Mouse (Mus musculus) hindbrain, embryonic 15.5 days (tissue): ENCODE data around the gene Klhl3. TPM values are rescaled to one million over a fixed set of nuclear protein-coding genes. Genes with fewer than 3 reads are reported as not detected.

ENCODE experiments used
- ATAC-seq: fragments of 200-750 bp; cut with Nextera tagmentation; 2 replicates; pipeline ENCODE4 v1.8.0; 2017; ENCODE audit warnings: low read depth, moderate number of reproducible peaks, moderate TSS enrichment; ENCODE audit not compliant: low FRiP score
- H3K27ac ChIP-seq: fragments of 300-500 bp; sonication (generic); replicated peaks from 2 replicates; pipeline ENCODE4 v1.5.1; 2015; ENCODE audit warnings: mild to moderate bottlenecking, inconsistent platforms
- H3K27me3 ChIP-seq: fragments of 300-500 bp; sonication (generic); 2 replicates; pipeline ENCODE4 v1.6.1; 2015; ENCODE audit warnings: control low read depth, inconsistent platforms
- H3K36me3 ChIP-seq: fragments of 300-500 bp; sonication (generic); 2 replicates; pipeline ENCODE4 v1.6.1; 2015; ENCODE audit warnings: control low read depth, inconsistent platforms
- H3K4me1 ChIP-seq: fragments of 300-500 bp; sonication (generic); replicated peaks from 2 replicates; pipeline ENCODE4 v1.6.1; 2015; ENCODE audit warnings: control low read depth, inconsistent platforms
- H3K4me2 ChIP-seq: fragments of 300-500 bp; sonication (generic); 2 replicates; pipeline ENCODE4 v1.6.1; 2015; ENCODE audit warnings: moderate library complexity, mild to moderate bottlenecking, inconsistent platforms
- H3K4me3 ChIP-seq: fragments of 300-500 bp; sonication (generic); 2 replicates; pipeline ENCODE4 v1.5.1; 2015; ENCODE audit warnings: mild to moderate bottlenecking, inconsistent platforms
- H3K9ac ChIP-seq: fragments of 300-500 bp; sonication (generic); 2 replicates; pipeline ENCODE4 v1.6.1; 2015; ENCODE audit warnings: inconsistent platforms
- H3K9me3 ChIP-seq: fragments of 300-500 bp; sonication (generic); 2 replicates; pipeline ENCODE4 v1.6.1; 2016; ENCODE audit warnings: control low read depth, inconsistent platforms
- WGBS: fragments of 180-500 bp; shearing (Covaris S2); methylation state at CpG from one replicate; pipeline ENCODE4 v1.1.7; 2015; 5-methylcytosine and 5-hydroxymethylcytosine counted together
- polyA plus RNA-seq: library from polyadenylated mRNA; unstranded; fragments of >200 nt; fragmentation: Nextera tagmentation; extraction: Ambion mirVana; gene quantifications from 2 replicates; pipeline ENCODE4 v1.2.1, GENCODE M21; 2015

Klhl3 gene
- polyA plus RNA-seq, 1 experiment from 2014 or later, result 14.0 TPM

GRCm38 (mm10) chr13:58056618-58057017, 56.8 kb downstream of the Klhl3 start:
- Histone ChIP-seq H3K9ac (no peak overlapping the region), H3K27ac (no peak overlapping the region), H3K4me2 (no peak overlapping the region), H3K4me3 (no peak overlapping the region), H3K4me1 (peaks cover 18% of the 10 kb centered on the region), H3K36me3 (peaks cover 9% of the 10 kb centered on the region; the same call in 1 of the 2 replicates), H3K9me3 (no peaks in the 10 kb centered on the region), H3K27me3 (no peaks in the 10 kb centered on the region)
- no peak for ATAC-seq
- WGBS, result 86% methylated on average over 4 of the region's 4 CpGs

DNA sequence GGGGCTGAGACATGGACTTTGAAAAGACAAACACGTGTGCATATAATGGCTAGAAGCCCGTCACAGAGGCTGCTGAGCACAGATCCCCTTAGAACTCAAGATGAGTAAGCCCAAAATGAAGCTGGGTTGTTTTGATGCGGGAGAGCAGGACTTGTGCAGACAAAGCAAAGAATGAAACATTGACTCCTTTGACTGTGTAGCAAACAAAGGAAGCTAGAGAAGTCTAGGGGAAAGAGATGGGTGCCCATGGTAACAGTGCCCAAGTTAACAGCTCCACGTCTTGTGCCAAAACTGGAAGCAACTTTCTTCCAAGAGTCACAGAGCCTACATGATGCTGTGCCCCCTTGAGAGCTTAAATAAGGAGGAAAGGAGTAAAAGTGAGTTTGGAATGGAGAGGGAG, 59.8 kb downstream of the Klhl3 start:
- no peaks in the 10 kb centered on the region for H3K27me3 ChIP-seq
- no peaks in the 10 kb centered on the region for H3K9me3 ChIP-seq
- peaks cover 13% of the 10 kb centered on the region for H3K4me1 ChIP-seq
- no peak overlapping the region for H3K27ac ChIP-seq
- no peak overlapping the region for H3K9ac ChIP-seq
- H3K4me3 ChIP-seq, result no peak overlapping the region
- H3K4me2 ChIP-seq, result no peak overlapping the region
- 59% methylated on average over 4 of the region's 4 CpGs for WGBS
- peaks cover 7% of the 10 kb centered on the region; the same call in 1 of the 2 replicates for H3K36me3 ChIP-seq
- ATAC-seq, result no peak

DNA sequence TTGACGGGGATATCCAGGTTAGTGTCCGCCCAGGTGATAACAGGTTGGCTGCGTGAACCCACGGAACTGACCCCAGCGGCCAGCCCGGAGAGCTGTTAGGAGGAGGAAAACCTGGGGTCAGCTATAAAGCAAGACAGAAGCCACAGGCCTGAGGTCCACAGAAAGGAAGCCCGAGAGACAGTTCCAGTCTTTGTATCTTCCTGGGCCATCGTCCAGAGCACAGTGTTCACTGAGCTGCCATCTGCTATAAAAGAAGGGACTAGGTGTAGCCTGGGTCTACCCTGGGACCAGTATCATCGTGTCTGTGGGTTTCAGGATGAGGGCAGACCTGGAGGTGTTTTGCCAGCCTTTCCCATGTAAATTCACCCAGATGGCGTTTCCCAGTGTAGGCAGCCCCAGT, 61.7 kb downstream of the Klhl3 start:
- no peaks in the 10 kb centered on the region for H3K27me3 ChIP-seq

DNA sequence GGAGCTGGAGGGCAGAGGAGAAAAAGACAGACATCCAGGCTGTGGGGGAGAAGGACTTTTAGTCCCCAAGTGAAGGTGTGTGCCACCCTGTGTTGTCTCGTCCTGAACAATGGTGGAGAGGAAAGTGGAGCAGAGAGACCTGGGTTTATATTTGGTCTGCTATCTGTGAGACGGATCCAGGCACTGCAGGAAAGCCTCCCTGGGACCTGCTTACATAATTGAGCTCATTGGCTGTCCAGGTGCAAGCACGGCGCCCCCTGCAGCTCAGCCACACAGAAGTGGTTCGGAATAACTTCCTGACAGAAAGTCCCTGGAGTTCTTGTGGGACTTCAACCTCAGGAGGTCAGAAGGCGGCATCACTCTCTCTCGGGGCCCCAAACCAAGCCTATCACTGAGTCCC, 62.1 kb downstream of the Klhl3 start:
- Histone ChIP-seq H3K36me3 (peaks cover 8% of the 10 kb centered on the region; the same call in 1 of the 2 replicates), H3K9ac (no peak overlapping the region), H3K27ac (no peak overlapping the region), H3K4me1 (no peaks in the 10 kb centered on the region), H3K4me3 (no peak overlapping the region), H3K4me2 (no peak overlapping the region), H3K9me3 (no peaks in the 10 kb centered on the region), H3K27me3 (no peaks in the 10 kb centered on the region)
- no peak for ATAC-seq
- WGBS, result 60% methylated on average over 7 of the region's 7 CpGs

More for the DNA sequence above, 61.7 kb downstream of the Klhl3 start:
- no peak for ATAC-seq
- WGBS, result 81% methylated on average over 10 of the region's 10 CpGs
- no peaks in the 10 kb centered on the region for H3K9me3 ChIP-seq
- H3K36me3 ChIP-seq, result peaks cover 11% of the 10 kb centered on the region; the same call in 1 of the 2 replicates
- no peak overlapping the region for H3K4me2 ChIP-seq
- H3K4me3 ChIP-seq, result no peak overlapping the region
- H3K4me1 ChIP-seq, result no peaks in the 10 kb centered on the region
- H3K9ac ChIP-seq, result no peak overlapping the region
- no peak overlapping the region for H3K27ac ChIP-seq

GRCm38 (mm10) chr13:58049121-58049520, 64.3 kb downstream of the Klhl3 start:
- H3K36me3 ChIP-seq, result peaks cover 8% of the 10 kb centered on the region; the same call in 1 of the 2 replicates
- H3K27ac ChIP-seq, result no peak overlapping the region
- H3K9me3 ChIP-seq, result no peaks in the 10 kb centered on the region
- 77% methylated on average over 5 of the region's 5 CpGs for WGBS
- H3K4me3 ChIP-seq, result no peak overlapping the region
- no peak overlapping the region for H3K9ac ChIP-seq
- no peaks in the 10 kb centered on the region for H3K27me3 ChIP-seq
- ATAC-seq, result no peak
- H3K4me2 ChIP-seq, result no peak overlapping the region
- H3K4me1 ChIP-seq, result no peaks in the 10 kb centered on the region

- Histone ChIP-seq H3K27me3 (no peaks in the 10 kb centered on the region), H3K9me3 (no peaks in the 10 kb centered on the region), H3K36me3 (peaks cover 8% of the 10 kb centered on the region; the same call in 1 of the 2 replicates), H3K4me3 (no peak overlapping the region), H3K4me1 (no peaks in the 10 kb centered on the region), H3K4me2 (no peak overlapping the region), H3K27ac (no peak overlapping the region), H3K9ac (no peak overlapping the region)
- WGBS, result 86% methylated on average over 3 of the region's 3 CpGs
- no peak for ATAC-seq
Measured at GRCm38 (mm10) chr13:58048076-58048475, 65.3 kb downstream of the Klhl3 start.

GRCm38 (mm10) chr13:58046178-58046577, 67.2 kb downstream of the Klhl3 start:
- H3K9me3 ChIP-seq, result no peaks in the 10 kb centered on the region
- no peak overlapping the region for H3K4me3 ChIP-seq
- no peak for ATAC-seq
- H3K36me3 ChIP-seq, result peaks cover 8% of the 10 kb centered on the region
- H3K27me3 ChIP-seq, result no peaks in the 10 kb centered on the region
- H3K4me2 ChIP-seq, result no peak overlapping the region
- H3K4me1 ChIP-seq, result no peaks in the 10 kb centered on the region
- no peak overlapping the region for H3K9ac ChIP-seq
- no peak overlapping the region for H3K27ac ChIP-seq
- WGBS, result 93% methylated on average over 7 of the region's 7 CpGs

GRCm38 (mm10) chr13:58045278-58045677, 68.1 kb downstream of the Klhl3 start:
- ATAC-seq, result no peak
- H3K4me3 ChIP-seq, result no peak overlapping the region
- H3K27me3 ChIP-seq, result no peaks in the 10 kb centered on the region
- 56% methylated on average over 4 of the region's 4 CpGs for WGBS
- no peaks in the 10 kb centered on the region for H3K4me1 ChIP-seq
- H3K36me3 ChIP-seq, result peaks cover 12% of the 10 kb centered on the region
- H3K4me2 ChIP-seq, result no peak overlapping the region
- H3K9ac ChIP-seq, result no peak overlapping the region
- no peaks in the 10 kb centered on the region for H3K9me3 ChIP-seq
- H3K27ac ChIP-seq, result no peak overlapping the region

DNA sequence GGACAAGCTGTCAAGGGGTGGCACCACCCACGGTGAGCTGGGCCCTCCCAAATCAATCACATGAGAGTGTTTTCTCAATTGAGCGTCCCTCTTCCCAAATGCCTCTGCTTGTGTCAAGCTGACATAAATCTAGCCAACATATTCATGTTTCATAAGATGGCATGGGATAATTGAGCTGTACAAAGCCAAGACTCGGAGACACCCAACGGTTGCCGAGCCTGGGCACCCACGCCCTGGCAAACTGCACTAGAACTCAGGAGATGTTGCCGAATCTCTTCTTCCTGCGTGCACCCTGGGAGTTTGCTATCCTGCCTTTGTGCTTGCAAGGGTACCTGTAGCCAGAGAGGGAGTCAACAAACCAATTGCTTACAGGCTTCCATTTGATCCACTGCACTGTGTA, 70.1 kb downstream of the Klhl3 start:
- Histone ChIP-seq H3K27me3 (no peaks in the 10 kb centered on the region), H3K9me3 (no peaks in the 10 kb centered on the region), H3K27ac (no peak overlapping the region), H3K4me2 (no peak overlapping the region), H3K36me3 (peaks cover 12% of the 10 kb centered on the region), H3K4me1 (no peaks in the 10 kb centered on the region), H3K4me3 (no peak overlapping the region), H3K9ac (no peak overlapping the region)
- WGBS, result 93% methylated on average over 8 of the region's 8 CpGs
- no peak for ATAC-seq

DNA sequence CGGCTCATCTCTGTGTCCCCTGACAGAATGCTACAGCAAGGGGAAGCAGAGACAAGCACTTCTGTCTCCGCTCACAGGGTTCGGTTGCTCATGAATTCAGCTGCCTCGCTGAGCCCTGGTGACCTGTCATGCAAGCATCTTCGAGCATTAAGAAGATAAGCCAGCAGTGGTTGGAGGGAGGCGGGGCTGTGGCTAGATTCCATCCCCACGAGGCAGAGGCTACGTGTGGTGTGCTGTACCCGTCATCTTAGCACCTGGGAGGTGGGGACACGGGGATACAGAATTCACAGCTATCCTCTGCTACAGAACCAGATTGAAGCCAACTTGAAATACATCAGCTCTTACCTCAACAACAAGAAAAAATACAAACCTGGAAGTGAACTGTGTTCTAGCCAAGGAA, 73.3 kb downstream of the Klhl3 start:
- Histone ChIP-seq H3K27ac (no peak overlapping the region), H3K4me1 (no peaks in the 10 kb centered on the region), H3K36me3 (peaks cover 7% of the 10 kb centered on the region), H3K4me2 (no peak overlapping the region), H3K9me3 (no peaks in the 10 kb centered on the region), H3K9ac (no peak overlapping the region), H3K4me3 (no peak overlapping the region), H3K27me3 (no peaks in the 10 kb centered on the region)
- WGBS, result 76% methylated on average over 10 of the region's 10 CpGs
- no peak for ATAC-seq

DNA sequence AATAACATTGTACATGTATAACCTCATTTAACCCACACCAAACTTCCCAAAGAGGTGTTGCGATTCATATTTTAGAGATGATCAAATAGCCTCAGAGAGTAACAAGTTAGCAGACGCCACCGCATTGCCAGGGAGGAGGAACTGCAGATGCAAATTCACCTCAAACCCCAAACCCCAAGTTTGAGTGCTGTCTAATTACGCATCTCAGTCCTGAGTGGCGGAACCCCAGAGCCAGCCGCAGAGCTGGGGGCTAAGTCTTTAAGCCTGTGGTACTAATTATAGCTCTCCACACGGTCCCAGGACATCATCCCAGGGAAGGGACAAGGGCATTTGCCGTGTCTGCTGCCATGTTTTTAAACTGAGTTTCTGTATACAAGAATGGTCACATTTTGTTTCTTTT, 75.9 kb downstream of the Klhl3 start:
- 85% methylated on average over 8 of the region's 8 CpGs for WGBS
- peaks cover 7% of the 10 kb centered on the region for H3K36me3 ChIP-seq
- no peak overlapping the region for H3K4me2 ChIP-seq
- no peaks in the 10 kb centered on the region for H3K27me3 ChIP-seq
- H3K27ac ChIP-seq, result no peak overlapping the region
- H3K9ac ChIP-seq, result no peak overlapping the region
- no peaks in the 10 kb centered on the region for H3K9me3 ChIP-seq
- ATAC-seq, result no peak
- H3K4me1 ChIP-seq, result no peaks in the 10 kb centered on the region
- H3K4me3 ChIP-seq, result no peak overlapping the region

DNA sequence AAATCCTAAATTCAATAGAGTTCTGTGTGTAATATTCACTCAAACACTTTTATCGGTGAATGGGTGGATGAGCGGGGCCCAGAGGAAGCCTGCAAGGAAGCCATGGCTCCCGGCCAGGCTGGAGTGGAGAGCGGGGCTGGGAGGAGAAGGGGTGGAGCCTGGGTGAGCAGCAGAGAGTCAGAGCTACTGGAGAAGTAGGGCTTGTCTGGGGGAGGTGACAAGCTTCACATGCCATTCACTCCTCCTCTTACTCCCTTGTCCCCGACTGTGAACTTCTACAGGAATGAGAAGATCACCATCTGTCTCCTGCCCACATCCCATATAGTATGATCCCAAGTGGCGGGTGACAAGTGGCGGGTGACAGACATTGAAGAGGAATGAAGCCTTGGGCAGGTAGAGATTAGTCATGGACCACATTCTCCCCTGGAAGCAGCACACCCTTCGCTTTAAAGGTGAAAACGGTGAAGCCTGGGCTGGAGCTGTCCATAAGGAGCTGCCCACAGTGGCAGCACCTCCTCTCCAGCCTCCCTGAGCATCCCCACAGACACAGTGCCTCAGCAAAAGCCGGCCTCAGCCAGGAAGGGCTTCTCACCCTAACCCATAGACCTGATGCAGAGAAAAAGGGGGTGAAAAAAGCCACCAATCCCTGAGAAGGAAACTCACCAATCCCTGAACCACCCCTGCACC, 77.8 kb downstream of the Klhl3 start:
- Histone ChIP-seq H3K27ac (no peak overlapping the region), H3K36me3 (no peaks in the 10 kb centered on the region; the same call in none of the 2 replicates), H3K9ac (no peak overlapping the region), H3K4me3 (no peak overlapping the region), H3K4me2 (no peak overlapping the region), H3K4me1 (no peaks in the 10 kb centered on the region), H3K9me3 (no peaks in the 10 kb centered on the region), H3K27me3 (no peaks in the 10 kb centered on the region)
- 66% methylated on average over 10 of the region's 10 CpGs for WGBS
- ATAC-seq, result peak; percentile 45; the same call in 1 of the 2 replicates

GRCm38 (mm10) chr13:58034985-58035384, 78.4 kb downstream of the Klhl3 start:
- H3K9ac ChIP-seq, result no peak overlapping the region
- WGBS, result 93% methylated on average over 3 of the region's 3 CpGs
- no peaks in the 10 kb centered on the region for H3K4me1 ChIP-seq
- H3K4me2 ChIP-seq, result no peak overlapping the region
- H3K27me3 ChIP-seq, result no peaks in the 10 kb centered on the region
- no peaks in the 10 kb centered on the region for H3K9me3 ChIP-seq
- no peak for ATAC-seq
- no peak overlapping the region for H3K4me3 ChIP-seq
- no peak overlapping the region for H3K27ac ChIP-seq
- no peaks in the 10 kb centered on the region; the same call in none of the 2 replicates for H3K36me3 ChIP-seq
